Mouse (Mus musculus) liver, adult 2 months (tissue): ENCODE measurements at regions not wholly inside any gene's neighbourhood (a gene's known extent, or its start where the extent isn't known, plus 50 kb on each side); places are given as distances from the start of the nearest gene placed in this dataset.
A peak's percentile ranks its signal among the peaks of the same experiment; 100 is the strongest.

Source experiments
- DNase-seq: peaks from one replicate; pipeline ENCODE4 v3.0.0-alpha.2; 2011; ENCODE audit warnings: low read depth, low spot score; ENCODE audit errors: extremely low read depth
- H3K27ac ChIP-seq: fragments of 200-500 bp; replicated peaks from 2 replicates; pipeline ENCODE4 v1.5.1; 2012; ENCODE audit warnings: low read depth, mild to moderate bottlenecking, control low read depth, inconsistent platforms, low read length; ENCODE audit not compliant: insufficient read depth
- H3K27me3 ChIP-seq: fragments of 200-500 bp; 2 replicates; pipeline ENCODE4 v1.6.1; 2012; ENCODE audit warnings: mild to moderate bottlenecking, moderate library complexity, low read length, inconsistent platforms; ENCODE audit not compliant: control insufficient read depth, insufficient read depth
- H3K36me3 ChIP-seq: fragments of 200-500 bp; 2 replicates; pipeline ENCODE4 v1.6.1; 2012; ENCODE audit warnings: low read length, inconsistent platforms; ENCODE audit not compliant: control insufficient read depth, insufficient read depth
- H3K4me1 ChIP-seq: fragments of 200-500 bp; 2 replicates; pipeline ENCODE4 v1.6.1; 2011; ENCODE audit warnings: low read length; ENCODE audit not compliant: control insufficient read depth, insufficient read depth
- H3K4me3 ChIP-seq: fragments of 200-500 bp; 2 replicates; pipeline ENCODE4 v1.5.1; 2011; ENCODE audit warnings: low read depth, mild to moderate bottlenecking, control low read depth, low read length, moderate library complexity; ENCODE audit not compliant: insufficient read depth
- H3K79me2 ChIP-seq: fragments of 200-500 bp; 2 replicates; pipeline ENCODE4 v1.6.1; 2012; ENCODE audit warnings: inconsistent platforms, mild to moderate bottlenecking, low read length, moderate library complexity; ENCODE audit not compliant: control insufficient read depth, insufficient read depth
- H3K9ac ChIP-seq: fragments of 200-500 bp; 2 replicates; pipeline ENCODE4 v1.6.1; 2012; ENCODE audit warnings: low read depth, mild to moderate bottlenecking, control low read depth, inconsistent platforms, low read length
- CTCF ChIP-seq: fragments of 200-500 bp; IDR thresholded peaks from 2 replicates; pipeline ENCODE4 v1.5.1; 2011; ENCODE audit warnings: low read depth, low read length, control low read depth
- POLR2A ChIP-seq: fragments of 200-500 bp; IDR thresholded peaks from 2 replicates; pipeline ENCODE4 v1.6.1; 2011; ENCODE audit warnings: low read length, control low read depth; ENCODE audit not compliant: insufficient read depth; ENCODE audit errors: extremely low read depth
- WGBS: fragments of 180-500 bp; shearing (Covaris S2); methylation state at CpG from one replicate; pipeline ENCODE4 v1.1.7; 2018; 5-methylcytosine and 5-hydroxymethylcytosine counted together

DNA sequence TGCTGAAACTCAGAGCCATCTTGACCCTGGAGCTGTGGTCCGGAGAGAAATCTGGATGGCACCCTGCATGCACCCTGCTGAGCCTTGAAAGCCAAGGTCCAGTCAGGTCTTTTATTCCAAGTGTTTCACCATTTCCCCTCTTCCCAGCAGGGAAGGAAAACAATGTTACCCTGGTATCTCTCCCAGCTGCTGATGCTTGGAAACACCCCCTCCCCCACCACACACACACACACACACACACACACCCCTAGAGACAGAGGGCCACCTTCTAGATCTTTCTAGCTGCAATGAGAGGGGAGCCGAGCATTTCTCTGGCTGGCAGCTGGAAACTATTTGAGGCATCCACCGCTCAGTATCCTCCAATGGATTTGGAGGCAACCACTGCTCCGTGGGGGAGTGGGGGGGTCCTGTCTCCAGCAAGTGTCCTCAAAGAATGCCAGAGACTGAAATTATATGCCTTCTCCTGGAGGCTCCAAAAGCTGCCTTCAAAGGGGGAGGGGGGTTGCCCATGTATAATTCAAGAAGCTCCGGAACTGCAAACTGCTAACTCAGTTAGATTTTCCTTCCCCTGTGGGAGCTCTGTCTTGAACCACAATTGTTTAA, 87.2 kb upstream of the Med13l start:
- Histone ChIP-seq H3K79me2 (no peaks in the 10 kb centered on the region), H3K36me3 (no peaks in the 10 kb centered on the region), H3K9ac (no peak overlapping the region), H3K4me1 (no peaks in the 10 kb centered on the region), H3K4me3 (no peak overlapping the region), H3K27me3 (no peaks in the 10 kb centered on the region), H3K27ac (no peak overlapping the region)
- no peak for TF ChIP-seq POLR2A
- no peak for TF ChIP-seq CTCF
- DNase-seq, result no peak
- WGBS, result 54% methylated on average over 5 of the region's 5 CpGs

GRCm38 (mm10) chr5:118476597-118476996, 83.9 kb upstream of the Med13l start:
- Histone ChIP-seq H3K27ac (no peak overlapping the region), H3K4me1 (no peaks in the 10 kb centered on the region)
- no peak for DNase-seq

DNA sequence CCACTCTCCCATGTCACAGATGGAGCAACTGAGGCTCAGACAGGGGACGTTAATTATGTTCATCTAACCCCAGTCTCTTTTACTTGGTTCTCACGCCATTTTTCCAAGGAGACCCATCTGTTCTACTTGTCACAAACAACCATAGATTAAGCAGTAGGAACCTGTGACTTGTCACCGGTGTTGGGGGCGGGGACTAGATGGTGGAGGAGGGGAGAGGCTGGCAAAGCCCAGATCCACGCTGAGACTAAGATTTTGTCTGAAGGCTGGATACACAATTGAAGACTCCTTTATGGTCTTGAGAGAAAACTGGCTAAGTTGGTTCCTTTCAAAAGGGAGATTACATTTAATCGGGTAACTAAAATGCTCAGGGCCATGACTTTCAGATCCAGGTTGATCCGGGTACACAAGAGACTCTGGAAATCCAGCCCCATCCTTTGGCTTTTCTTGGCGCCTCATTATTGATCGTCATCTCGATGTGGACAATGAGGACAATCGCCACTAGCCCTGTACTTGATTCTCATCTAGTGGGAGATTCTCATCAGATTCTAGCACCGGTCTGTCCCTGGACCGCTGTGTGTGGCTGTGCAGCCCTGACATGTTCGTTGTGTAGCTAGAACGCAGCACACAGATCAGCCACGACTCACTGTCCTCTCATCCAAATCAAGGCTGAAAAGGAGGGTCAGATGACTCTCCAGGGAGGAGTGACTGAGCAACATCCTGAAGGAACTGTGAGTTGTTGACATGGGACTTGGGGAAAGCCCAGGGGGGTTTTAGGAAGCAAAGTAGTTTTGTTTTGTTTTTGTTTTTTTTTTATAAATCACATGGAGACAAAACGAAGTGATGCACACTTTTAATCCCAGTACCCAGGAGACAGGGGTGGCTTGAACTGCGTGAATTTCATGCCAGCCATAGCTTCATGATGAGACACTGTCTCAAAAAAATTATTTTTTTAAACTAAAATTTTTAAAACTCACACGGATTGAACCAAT, 83.1 kb upstream of the Med13l start:
- H3K36me3 ChIP-seq, result no peaks in the 10 kb centered on the region
- no peaks in the 10 kb centered on the region for H3K79me2 ChIP-seq
- H3K4me1 ChIP-seq, result no peaks in the 10 kb centered on the region
- no peak overlapping the region for H3K4me3 ChIP-seq
- no peak for TF ChIP-seq CTCF
- no peak for TF ChIP-seq POLR2A
- H3K9ac ChIP-seq, result no peak overlapping the region
- 58% methylated on average over 19 of the region's 19 CpGs for WGBS
- no peaks in the 10 kb centered on the region for H3K27me3 ChIP-seq
- no peak overlapping the region for H3K27ac ChIP-seq
- no peak for DNase-seq

More at GRCm38 (mm10) chr5:118476597-118476996, 83.9 kb upstream of the Med13l start:
- no peak for TF ChIP-seq CTCF
- TF ChIP-seq POLR2A, result no peak
- Histone ChIP-seq H3K79me2 (no peaks in the 10 kb centered on the region), H3K4me3 (no peak overlapping the region), H3K9ac (no peak overlapping the region), H3K27me3 (no peaks in the 10 kb centered on the region), H3K36me3 (no peaks in the 10 kb centered on the region)
- 78% methylated on average over 5 of the region's 5 CpGs for WGBS

- Histone ChIP-seq H3K79me2 (no peaks in the 10 kb centered on the region), H3K4me1 (no peaks in the 10 kb centered on the region), H3K27ac (no peak overlapping the region), H3K9ac (no peak overlapping the region), H3K4me3 (no peak overlapping the region), H3K36me3 (no peaks in the 10 kb centered on the region), H3K27me3 (no peaks in the 10 kb centered on the region)
- 14% methylated on average over 15 of the region's 15 CpGs for WGBS
- peak; percentile 25 for DNase-seq
- TF ChIP-seq POLR2A (no peak), CTCF (no peak)
These were observed 82.2 kb upstream of the Med13l start for GRCm38 (mm10) chr5:118478120-118478768.

DNA sequence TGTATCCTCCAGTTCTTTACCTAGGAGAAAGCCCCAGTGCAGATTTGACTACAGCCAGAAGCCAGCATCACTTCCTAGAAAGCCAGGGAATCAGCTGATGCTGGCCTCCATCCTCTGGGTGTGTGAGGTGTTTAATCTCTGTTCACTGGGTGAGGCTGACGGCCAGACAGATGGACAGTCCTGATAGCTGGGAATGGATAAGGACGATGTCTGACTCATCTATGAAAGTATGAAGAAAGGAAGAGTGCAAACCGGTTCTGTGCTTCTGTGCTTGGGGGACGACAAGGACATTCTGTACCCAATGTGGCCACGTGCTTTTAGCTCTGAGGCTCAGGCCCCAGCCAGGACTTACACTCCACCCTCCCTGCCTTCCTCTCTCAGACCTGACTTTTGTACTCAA, 80.5 kb upstream of the Med13l start:
- DNase-seq, result no peak
- WGBS, result 74% methylated on average over 5 of the region's 5 CpGs
- Histone ChIP-seq H3K27ac (no peak overlapping the region), H3K4me3 (no peak overlapping the region), H3K36me3 (no peaks in the 10 kb centered on the region), H3K9ac (no peak overlapping the region), H3K4me1 (no peaks in the 10 kb centered on the region), H3K27me3 (no peaks in the 10 kb centered on the region), H3K79me2 (no peaks in the 10 kb centered on the region)
- no peak for TF ChIP-seq POLR2A
- TF ChIP-seq CTCF, result no peak
